Mouse (Mus musculus) neural tube, embryonic 11.5 days (tissue): ENCODE results near the gene Fam122a. TPM values are rescaled to one million over a fixed set of nuclear protein-coding genes. Genes with fewer than 3 reads are reported as not detected.

Source experiments
- ATAC-seq: fragments of 200-750 bp; cut with Nextera tagmentation; 2 replicates; pipeline ENCODE4 v1.8.0; 2017; ENCODE audit warnings: moderate number of reproducible peaks, mild to moderate bottlenecking, moderate TSS enrichment, moderate library complexity; ENCODE audit not compliant: insufficient read depth, low FRiP score, low TSS enrichment
- DNase-seq: peaks from one replicate; pipeline ENCODE4 v3.0.0-alpha.2; 2015; ENCODE audit warnings: low spot score
- H3K27ac ChIP-seq: fragments of 300-500 bp; sonication (generic); 2 replicates; pipeline ENCODE4 v1.5.1; 2014; ENCODE audit warnings: low read depth, mild to moderate bottlenecking, low read length
- H3K27me3 ChIP-seq: fragments of 300-500 bp; sonication (generic); 2 replicates; pipeline ENCODE4 v1.6.1; 2014; ENCODE audit warnings: mild to moderate bottlenecking, low read length, mixed read lengths; ENCODE audit not compliant: control insufficient read depth, insufficient read depth
- H3K36me3 ChIP-seq: fragments of 300-500 bp; sonication (generic); 2 replicates; pipeline ENCODE4 v1.6.1; 2014; ENCODE audit warnings: mild to moderate bottlenecking, low read length, moderate library complexity, mixed read lengths; ENCODE audit not compliant: control insufficient read depth, insufficient read depth
- H3K4me1 ChIP-seq: fragments of 300-500 bp; sonication (generic); 2 replicates; pipeline ENCODE4 v1.6.1; 2014; ENCODE audit warnings: low read length, mixed read lengths; ENCODE audit not compliant: control insufficient read depth, insufficient read depth
- H3K4me2 ChIP-seq: fragments of 300-500 bp; sonication (generic); 2 replicates; pipeline ENCODE4 v1.6.1; 2014; ENCODE audit warnings: low read depth, mild to moderate bottlenecking, moderate library complexity
- H3K4me3 ChIP-seq: fragments of 300-500 bp; sonication (generic); 2 replicates; pipeline ENCODE4 v1.5.1; 2014; ENCODE audit warnings: low read depth, low read length
- H3K9ac ChIP-seq: fragments of 300-500 bp; sonication (generic); 2 replicates; pipeline ENCODE4 v1.6.1; 2014; ENCODE audit warnings: mild to moderate bottlenecking, low read length
- H3K9me3 ChIP-seq: fragments of 300-500 bp; sonication (generic); 2 replicates; pipeline ENCODE4 v1.6.1; 2016; ENCODE audit warnings: low read length; ENCODE audit not compliant: control insufficient read depth
- WGBS: fragments of 180-500 bp; shearing (Covaris S2); extraction: QIAGEN DNeasy Blood & Tissue Kit; methylation state at CpG from one replicate; pipeline ENCODE4 v1.1.7; 2014; 5-methylcytosine and 5-hydroxymethylcytosine counted together
- polyA plus RNA-seq: library from polyadenylated mRNA; unstranded; fragments of >200 nt; fragmentation: Nextera tagmentation; extraction: Ambion mirVana; gene quantifications from 2 replicates; pipeline ENCODE4 v1.2.1, GENCODE M21; 2014

Fam122a gene
- polyA plus RNA-seq, 1 experiment from 2014 or later = 42.2 TPM

DNA sequence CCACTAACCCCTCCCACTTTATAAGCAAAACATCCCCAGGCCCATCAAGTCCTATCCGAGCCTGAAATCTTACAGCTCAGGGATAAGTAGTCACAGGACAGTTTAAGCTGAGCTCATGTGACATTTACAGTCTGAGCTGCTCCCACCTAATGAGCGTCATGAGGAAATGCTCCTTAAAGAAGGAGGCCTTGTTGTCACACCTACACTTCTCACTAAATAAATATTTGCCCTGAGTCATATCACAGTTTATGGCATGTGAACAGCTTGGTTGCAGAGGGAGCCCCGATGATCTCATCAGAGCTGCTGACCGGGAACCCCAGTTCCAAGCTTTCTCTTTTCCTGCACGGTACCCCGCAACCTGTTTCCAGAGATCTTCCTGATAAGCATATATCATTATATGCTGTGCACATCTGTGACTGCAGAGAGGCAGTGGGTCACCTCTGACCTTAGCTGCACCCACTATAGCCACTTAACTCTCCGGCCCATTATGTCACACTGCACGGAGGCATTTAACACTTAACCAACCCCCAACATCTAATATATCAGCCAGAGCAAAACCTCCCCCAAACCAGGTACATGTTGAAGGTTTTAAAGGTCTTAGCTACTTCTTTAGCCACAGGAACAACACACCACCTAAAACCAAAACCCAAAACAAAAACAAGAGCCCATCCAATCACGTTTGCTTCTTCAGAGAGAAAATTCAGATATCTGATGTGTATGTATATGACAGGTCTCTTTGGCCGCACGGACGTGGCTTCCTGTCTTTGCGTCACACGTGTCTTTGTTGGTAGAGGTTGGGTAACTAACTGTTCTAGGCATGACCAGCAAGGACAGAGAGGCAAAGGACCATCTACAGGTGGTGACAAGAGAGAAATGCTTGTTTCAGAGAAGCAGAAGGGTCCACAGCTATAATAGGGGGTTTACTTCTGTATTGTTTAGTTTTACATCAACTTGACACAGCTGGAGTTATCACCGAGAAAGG is 37.8 kb upstream of the Fam122a start:
- Histone ChIP-seq H3K4me3 (no peak overlapping the region), H3K27me3 (no peaks in the 10 kb centered on the region), H3K4me1 (no peaks in the 10 kb centered on the region), H3K9ac (no peak overlapping the region), H3K36me3 (no peaks in the 10 kb centered on the region), H3K9me3 (no peaks in the 10 kb centered on the region), H3K27ac (no peak overlapping the region), H3K4me2 (no peak overlapping the region)
- DNase-seq (no peak), ATAC-seq (no peak)
- 87% methylated on average over 15 of the region's 15 CpGs for WGBS

DNA sequence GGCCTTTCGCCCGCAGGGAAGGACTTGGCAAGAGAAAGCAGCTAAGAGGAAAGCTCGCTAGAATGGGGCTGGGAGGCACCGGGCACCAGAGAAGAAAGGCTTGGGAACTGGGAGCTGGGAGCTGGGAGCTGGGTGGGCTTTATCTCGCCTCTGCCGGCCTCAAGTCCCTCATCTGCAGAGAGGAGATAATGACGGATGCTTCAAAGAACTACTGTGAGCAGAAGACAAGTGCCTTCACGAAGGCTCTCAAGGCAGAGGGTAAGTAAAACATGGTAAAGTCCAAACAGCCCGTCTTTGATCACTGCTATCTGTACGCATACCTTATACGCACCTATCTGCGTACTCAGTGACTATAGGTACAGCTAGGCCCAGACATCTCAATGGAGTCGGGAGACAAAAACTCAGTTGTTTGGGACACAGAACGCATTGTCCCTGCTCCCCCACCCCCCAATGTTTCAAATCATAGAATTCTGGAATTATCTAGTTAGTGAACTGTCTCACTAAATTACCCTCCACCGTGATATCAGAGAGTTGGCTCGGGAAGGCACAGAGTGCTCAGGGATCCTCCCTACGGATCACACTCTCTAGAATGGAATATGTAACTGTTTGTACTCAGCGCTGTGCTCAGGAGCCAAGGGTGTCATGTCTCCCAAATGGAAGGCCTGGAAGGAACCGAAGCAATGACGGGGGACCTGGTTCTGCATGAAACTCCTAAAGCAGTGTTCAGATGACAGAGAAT is 36.1 kb upstream of the Fam122a start:
- Histone ChIP-seq H3K27me3 (no peaks in the 10 kb centered on the region), H3K4me1 (peaks cover 3% of the 10 kb centered on the region; the same call in 1 of the 2 replicates), H3K4me3 (no peak overlapping the region), H3K27ac (no peak overlapping the region), H3K36me3 (no peaks in the 10 kb centered on the region), H3K9me3 (no peaks in the 10 kb centered on the region), H3K9ac (no peak overlapping the region), H3K4me2 (no peak overlapping the region)
- DNase-seq (no peak), ATAC-seq (no peak)
- 91% methylated on average over 20 of the region's 20 CpGs for whole genome bisulfite sequencing

DNA sequence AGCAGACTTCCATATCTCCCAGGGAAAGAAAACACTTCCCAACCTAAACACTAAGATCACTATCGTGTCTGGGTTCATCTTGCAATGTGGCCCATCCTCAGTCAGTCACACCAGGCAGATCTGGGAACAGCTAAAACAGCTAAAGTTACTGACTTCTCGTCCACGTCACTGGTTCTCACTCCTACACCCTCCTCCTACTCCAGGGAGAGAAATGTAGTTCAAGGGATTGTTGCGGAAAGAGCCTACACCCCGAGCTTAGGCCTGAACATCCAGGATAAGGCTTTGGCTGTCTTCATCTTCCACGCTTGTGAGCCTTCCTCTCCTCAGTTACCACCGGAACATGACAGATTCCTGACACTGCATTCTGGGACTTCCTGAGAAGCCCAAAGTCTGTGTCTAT is 34.8 kb upstream of the Fam122a start:
- no peak overlapping the region for H3K9ac ChIP-seq
- ATAC-seq = no peak
- H3K4me1 ChIP-seq = peaks cover 3% of the 10 kb centered on the region
- H3K27ac ChIP-seq = no peak overlapping the region
- DNase-seq = no peak
- no peaks in the 10 kb centered on the region for H3K27me3 ChIP-seq
- H3K4me3 ChIP-seq = no peak overlapping the region
- no peaks in the 10 kb centered on the region for H3K9me3 ChIP-seq
- no peak overlapping the region for H3K4me2 ChIP-seq
- H3K36me3 ChIP-seq = no peaks in the 10 kb centered on the region
- WGBS = 87% methylated on average over 7 of the region's 7 CpGs

DNA sequence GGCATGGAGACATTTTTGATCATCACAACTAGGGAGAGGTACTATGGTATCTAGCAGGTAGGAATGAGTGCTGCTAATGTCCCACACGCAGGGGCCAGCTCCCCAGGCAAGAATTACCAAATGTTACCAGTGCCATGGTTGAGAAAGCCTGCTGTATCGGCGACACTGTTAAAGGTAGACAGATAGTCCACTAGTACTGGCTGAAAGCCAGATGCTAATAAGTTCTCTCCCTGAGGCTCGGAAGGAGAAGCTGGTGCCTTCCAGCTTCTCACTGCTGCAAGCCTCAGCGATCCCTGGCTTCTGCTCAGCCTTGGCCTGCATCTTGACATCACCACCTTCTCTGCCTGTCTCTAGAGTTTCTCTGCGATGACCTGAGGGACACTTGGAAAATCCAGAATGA is 32.2 kb upstream of the Fam122a start:
- Histone ChIP-seq H3K27ac (no peak overlapping the region), H3K9ac (no peak overlapping the region), H3K27me3 (no peaks in the 10 kb centered on the region), H3K4me3 (no peak overlapping the region), H3K4me2 (no peak overlapping the region), H3K9me3 (no peaks in the 10 kb centered on the region), H3K36me3 (no peaks in the 10 kb centered on the region), H3K4me1 (peaks cover 3% of the 10 kb centered on the region)
- ATAC-seq = no peak
- WGBS = 85% methylated on average over 6 of the region's 6 CpGs
- no peak for DNase-seq

DNA sequence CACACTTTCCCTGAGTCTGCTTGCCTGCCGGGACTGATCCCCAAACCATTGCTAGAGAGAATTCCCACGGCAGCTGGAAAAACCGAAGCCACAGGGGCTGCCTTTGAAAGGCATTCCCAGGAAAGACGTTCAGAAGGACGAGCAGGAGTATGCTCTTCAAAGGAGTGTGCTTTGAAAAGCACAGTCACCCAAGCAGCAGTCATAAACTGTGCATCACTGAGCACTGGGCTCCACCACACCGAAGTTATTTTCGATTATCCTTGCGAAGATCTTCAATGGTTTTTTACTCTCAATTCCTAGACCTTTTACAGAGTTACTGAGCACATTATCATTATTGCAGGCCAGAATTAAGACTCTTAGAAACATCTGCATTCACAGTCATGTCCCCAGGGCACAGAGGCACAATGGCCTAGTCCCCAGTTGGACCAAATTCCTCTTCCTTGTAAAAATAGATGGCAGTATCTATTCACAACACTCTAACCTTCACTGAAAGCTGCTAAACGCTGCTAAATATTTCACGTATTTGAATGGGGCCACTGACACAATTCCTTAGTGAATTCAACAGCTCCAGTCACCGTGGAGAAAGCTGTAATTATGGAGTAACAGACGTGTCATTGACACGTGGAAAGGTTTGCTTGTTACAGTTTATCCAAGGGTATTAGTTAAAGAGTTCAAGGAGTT is 31.1 kb upstream of the Fam122a start:
- H3K9ac ChIP-seq = no peak overlapping the region
- peak; percentile 32 for DNase-seq
- WGBS = 25% methylated on average over 13 of the region's 13 CpGs
- H3K4me2 ChIP-seq = no peak overlapping the region
- H3K27me3 ChIP-seq = no peaks in the 10 kb centered on the region
- no peaks in the 10 kb centered on the region for H3K36me3 ChIP-seq
- H3K9me3 ChIP-seq = no peaks in the 10 kb centered on the region
- peaks cover 3% of the 10 kb centered on the region for H3K4me1 ChIP-seq
- peak; percentile 72; the same call in 1 of the 2 replicates for ATAC-seq
- no peak overlapping the region for H3K27ac ChIP-seq
- H3K4me3 ChIP-seq = no peak overlapping the region

DNA sequence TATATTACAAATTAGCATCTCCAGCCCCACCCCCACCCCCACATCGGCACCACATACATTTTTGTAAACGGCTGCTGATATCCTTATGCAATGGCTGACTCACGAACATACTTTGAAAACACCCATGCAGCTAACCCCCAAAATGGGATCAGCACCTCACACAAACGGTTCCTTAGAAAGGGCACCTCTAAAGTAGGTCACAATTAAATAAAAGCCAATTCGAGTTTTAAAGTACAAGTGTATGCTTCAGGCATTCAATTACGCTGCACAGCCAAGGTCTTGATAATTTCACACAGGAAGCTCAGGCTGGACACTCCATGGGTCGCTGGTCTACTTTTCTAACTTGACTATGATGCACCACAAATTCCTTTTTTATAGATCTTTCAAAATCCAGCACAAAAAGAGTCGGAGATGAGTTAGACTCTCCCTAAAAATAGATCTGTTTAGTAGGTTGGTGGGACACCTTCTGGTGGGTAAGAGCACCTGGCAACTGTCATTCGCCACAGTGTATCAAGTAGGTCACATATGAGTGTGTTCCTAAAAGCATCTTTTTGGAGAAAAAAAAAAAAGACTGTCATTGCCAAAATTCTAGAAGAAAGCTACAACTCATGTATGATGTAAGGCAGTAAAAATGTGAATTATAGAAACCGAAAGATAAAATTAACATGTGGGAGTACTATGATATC is 25.7 kb upstream of the Fam122a start:
- DNase-seq (no peak), ATAC-seq (no peak)
- 88% methylated on average over 10 of the region's 10 CpGs for WGBS
- Histone ChIP-seq H3K4me2 (no peak overlapping the region), H3K4me1 (no peaks in the 10 kb centered on the region; the same call in 1 of the 2 replicates), H3K36me3 (no peaks in the 10 kb centered on the region), H3K9me3 (no peaks in the 10 kb centered on the region), H3K27me3 (no peaks in the 10 kb centered on the region), H3K4me3 (no peak overlapping the region), H3K9ac (no peak overlapping the region), H3K27ac (no peak overlapping the region)

DNA sequence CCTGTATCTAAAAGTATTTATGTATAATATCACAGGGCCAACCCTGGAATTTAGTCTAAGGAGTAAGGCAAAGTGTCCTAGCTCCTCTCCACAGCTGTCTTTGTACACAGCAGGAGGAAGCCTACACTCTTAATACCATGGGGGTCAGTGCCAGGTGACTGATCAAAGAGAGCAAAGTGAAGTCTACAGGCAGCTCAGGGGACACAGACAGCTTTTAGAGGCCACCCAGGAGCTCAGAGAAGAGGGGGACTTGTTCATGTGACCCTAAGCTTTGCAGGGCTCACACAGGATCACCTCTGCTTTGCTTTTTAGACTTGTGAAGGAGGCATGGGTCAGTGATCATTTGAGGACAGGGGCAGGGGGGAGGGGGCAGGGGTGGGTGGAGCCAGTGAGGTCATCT is 24.4 kb upstream of the Fam122a start:
- no peak for DNase-seq
- Histone ChIP-seq H3K9me3 (no peaks in the 10 kb centered on the region), H3K4me3 (no peak overlapping the region), H3K27ac (no peak overlapping the region), H3K4me2 (no peak overlapping the region), H3K9ac (no peak overlapping the region), H3K36me3 (no peaks in the 10 kb centered on the region), H3K4me1 (no peaks in the 10 kb centered on the region; the same call in 1 of the 2 replicates), H3K27me3 (no peaks in the 10 kb centered on the region)
- no peak for ATAC-seq

DNA sequence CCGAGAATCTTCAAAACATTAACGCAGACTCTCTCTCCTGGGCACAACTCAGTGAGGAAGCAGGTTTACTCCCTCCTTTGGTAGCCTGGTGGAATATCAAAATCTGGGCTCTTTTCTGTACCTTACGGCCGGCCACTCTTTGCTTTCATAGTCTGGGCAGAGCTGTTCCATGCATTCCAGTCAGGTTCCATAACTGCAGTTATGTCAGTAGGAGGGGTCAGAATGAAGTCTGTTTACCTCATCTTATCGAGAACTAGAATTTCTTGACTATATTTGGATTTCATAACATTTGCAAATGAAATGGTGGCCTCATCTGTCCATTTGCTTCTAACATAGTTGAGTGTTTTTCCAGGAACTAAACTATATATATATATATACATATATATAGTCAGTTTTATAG is 23.3 kb upstream of the Fam122a start:
- no peak overlapping the region for H3K4me2 ChIP-seq
- H3K4me3 ChIP-seq = no peak overlapping the region
- no peak overlapping the region for H3K9ac ChIP-seq
- no peak overlapping the region for H3K27ac ChIP-seq
- no peaks in the 10 kb centered on the region for H3K9me3 ChIP-seq
- DNase-seq (no peak), ATAC-seq (no peak)
- no peaks in the 10 kb centered on the region for H3K36me3 ChIP-seq
- no peaks in the 10 kb centered on the region for H3K4me1 ChIP-seq
- WGBS = 90% methylated on average over 5 of the region's 5 CpGs
- no peaks in the 10 kb centered on the region for H3K27me3 ChIP-seq
